Mouse (Mus musculus) C2C12 (cell line): ENCODE measurements at regions not wholly inside any gene's neighbourhood (a gene's known extent, or its start where the extent isn't known, plus 50 kb on each side); places are given as distances from the start of the nearest gene placed in this dataset.

Experiments used
- CEBPB ChIP-seq: IDR thresholded peaks from one replicate; pipeline ENCODE4 v1.6.1; 2011; ENCODE audit warnings: low read depth, mild to moderate bottlenecking, control low read depth, moderate library complexity
- CTCF ChIP-seq: IDR thresholded peaks from one replicate; pipeline ENCODE4 v1.5.1; 2011; ENCODE audit not compliant: control insufficient read depth, insufficient read depth, insufficient read length
- MAX ChIP-seq: IDR thresholded peaks from one replicate; pipeline ENCODE4 v1.6.1; 2011; ENCODE audit warnings: mild to moderate bottlenecking, control low read depth
- MYOD1 ChIP-seq: IDR thresholded peaks from one replicate; pipeline ENCODE4 v1.6.1; 2011; ENCODE audit warnings: low read depth; ENCODE audit not compliant: control insufficient read depth, insufficient read length
- USF1 ChIP-seq: IDR thresholded peaks from one replicate; pipeline ENCODE4 v1.6.1; 2011; ENCODE audit warnings: low read depth, mild to moderate bottlenecking, control low read depth, moderate library complexity

GRCm38 (mm10) chr3:18319433-18319832, 371.2 kb downstream of the Cypt12 start:
- TF ChIP-seq CEBPB: no peak
- no peak for TF ChIP-seq CTCF
- no peak for TF ChIP-seq MYOD1
- TF ChIP-seq USF1: no peak
- TF ChIP-seq MAX: no peak
